Mouse (Mus musculus) 3T3-L1 (cell line): ENCODE measurements at regions not wholly inside any gene's neighbourhood (a gene's known extent, or its start where the extent isn't known, plus 50 kb on each side); places are given as distances from the start of the nearest gene placed in this dataset.

ENCODE experiments used
- DNase-seq: peaks from one replicate; pipeline ENCODE4 v3.0.0-alpha.2; 2015; ENCODE audit warnings: low read depth, low spot score

DNA sequence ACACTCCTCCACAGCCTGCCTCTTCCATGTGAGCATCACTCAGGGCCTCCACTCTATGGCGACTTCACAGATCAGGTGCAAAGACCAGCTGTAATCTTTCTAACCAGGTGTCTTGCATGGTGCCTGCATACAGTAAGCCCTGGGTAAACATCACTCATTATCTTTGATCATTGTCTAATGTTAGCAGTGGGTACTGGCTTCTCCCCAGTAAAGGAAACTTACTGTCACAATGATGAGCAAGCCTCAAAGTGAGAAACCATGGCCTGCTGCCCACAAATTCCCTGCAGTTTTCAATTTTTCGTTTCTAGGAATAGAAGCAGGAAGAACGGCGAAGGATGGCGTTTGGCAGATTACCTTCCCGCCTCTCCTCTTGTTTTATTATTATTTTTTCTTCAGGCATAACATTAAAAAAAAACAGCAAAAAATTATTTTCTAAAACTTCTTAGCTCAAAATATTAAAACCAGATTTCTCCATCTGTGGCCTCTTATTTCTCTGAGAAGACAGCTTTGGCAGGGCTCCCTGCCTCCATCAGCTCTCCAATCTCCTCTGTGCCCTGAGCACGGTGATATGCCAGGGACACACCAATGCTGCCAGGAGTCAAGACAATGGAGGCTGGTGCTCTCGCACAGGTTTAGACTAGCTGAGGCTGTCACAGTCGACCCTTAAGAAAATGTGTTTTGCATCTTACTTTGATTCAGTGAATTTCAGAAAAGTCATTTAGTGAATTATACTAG, 169.2 kb upstream of the Cxcl12 start:
- peak; percentile 38 for DNase-seq

- peak; percentile 59 for DNase-seq
These were observed 168.4 kb upstream of the Cxcl12 start for GRCm38 (mm10) chr6:116999940-117000339.

- DNase-seq = peak; percentile 77
These were observed 167.2 kb upstream of the Cxcl12 start for GRCm38 (mm10) chr6:117000951-117001725.

GRCm38 (mm10) chr6:117012621-117013020, 155.7 kb upstream of the Cxcl12 start:
- DNase-seq = peak; percentile 92

DNA sequence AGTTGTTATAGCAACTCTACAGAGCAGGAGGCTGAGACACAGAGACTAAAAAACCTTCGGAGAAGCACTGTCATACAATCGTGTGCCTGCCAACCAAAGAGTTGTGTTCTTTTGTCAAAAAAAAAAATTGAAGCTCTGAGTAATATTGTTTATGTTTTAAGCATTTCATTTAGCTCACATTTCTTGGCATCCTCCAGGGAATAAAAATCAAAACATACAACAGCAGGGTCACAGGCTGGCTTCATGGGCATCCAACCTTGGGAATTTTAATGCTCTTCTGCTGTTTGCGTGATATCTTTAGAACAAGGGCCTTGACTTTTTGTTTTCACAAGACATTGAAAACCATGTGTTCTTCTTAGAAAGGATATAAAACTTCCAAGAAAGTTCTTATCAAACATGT, 152.9 kb upstream of the Cxcl12 start:
- DNase-seq = peak; percentile 47

- DNase-seq = no peak
These were observed 146.5 kb upstream of the Cxcl12 start for GRCm38 (mm10) chr6:117021851-117022250.

DNA sequence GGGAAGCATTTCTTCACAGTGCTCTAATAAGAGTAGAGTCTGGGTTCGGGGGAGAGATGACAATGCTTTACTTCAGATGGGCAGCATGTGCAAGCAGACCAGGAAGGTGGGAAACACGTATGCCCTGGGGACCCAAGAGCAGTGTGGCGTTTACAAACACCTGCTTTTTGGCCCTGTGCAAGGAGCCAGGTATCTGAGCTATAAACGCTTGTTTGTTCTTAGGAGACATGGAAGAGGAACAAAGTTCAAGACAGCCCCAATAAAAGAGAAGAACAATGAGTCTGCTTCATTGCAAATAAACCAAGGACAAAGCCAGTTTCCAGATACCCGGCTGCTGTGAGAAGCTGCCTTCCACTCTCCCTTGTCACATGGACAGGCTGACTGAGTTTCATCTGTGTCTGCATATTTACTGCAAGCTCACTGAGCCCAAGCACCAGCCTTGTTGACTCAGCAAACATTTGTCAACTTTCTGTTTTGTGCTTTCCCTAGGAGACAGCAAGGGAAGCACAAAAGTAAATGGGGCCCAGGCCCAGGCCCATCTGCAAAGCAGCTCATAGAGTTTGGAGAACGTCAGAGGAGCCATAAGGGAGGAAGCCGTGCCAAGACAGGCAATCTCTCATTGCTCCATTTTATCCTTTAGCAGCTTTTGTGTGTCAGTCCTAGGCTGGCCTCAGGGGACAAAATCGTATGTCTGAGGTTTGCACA, 136.1 kb upstream of the Cxcl12 start:
- peak; percentile 24 for DNase-seq

GRCm38 (mm10) chr6:117043744-117044143, 124.6 kb upstream of the Cxcl12 start:
- no peak for DNase-seq

- no peak for DNase-seq
These were observed 118.8 kb upstream of the Cxcl12 start for GRCm38 (mm10) chr6:117049459-117050010.

DNA sequence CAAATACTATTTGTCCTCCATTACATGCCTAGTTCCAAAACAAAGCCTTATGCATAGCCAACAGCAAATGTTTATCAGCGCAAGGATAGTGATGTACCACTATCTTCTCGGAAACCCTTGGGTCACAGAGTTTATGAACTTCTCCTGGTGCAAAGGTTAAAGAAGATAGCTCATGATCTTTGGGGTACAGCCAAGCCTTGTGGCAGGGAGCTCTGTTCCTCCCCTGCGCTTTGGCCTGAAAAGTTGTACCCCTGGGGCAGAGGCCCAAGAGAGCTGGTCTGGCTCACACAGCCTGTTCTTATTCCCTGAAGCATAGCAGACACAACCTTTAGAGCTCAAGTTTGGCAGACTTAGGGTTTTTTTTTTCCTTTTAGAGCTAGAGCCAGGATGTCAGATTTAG, 107.6 kb upstream of the Cxcl12 start:
- peak; percentile 43 for DNase-seq

DNA sequence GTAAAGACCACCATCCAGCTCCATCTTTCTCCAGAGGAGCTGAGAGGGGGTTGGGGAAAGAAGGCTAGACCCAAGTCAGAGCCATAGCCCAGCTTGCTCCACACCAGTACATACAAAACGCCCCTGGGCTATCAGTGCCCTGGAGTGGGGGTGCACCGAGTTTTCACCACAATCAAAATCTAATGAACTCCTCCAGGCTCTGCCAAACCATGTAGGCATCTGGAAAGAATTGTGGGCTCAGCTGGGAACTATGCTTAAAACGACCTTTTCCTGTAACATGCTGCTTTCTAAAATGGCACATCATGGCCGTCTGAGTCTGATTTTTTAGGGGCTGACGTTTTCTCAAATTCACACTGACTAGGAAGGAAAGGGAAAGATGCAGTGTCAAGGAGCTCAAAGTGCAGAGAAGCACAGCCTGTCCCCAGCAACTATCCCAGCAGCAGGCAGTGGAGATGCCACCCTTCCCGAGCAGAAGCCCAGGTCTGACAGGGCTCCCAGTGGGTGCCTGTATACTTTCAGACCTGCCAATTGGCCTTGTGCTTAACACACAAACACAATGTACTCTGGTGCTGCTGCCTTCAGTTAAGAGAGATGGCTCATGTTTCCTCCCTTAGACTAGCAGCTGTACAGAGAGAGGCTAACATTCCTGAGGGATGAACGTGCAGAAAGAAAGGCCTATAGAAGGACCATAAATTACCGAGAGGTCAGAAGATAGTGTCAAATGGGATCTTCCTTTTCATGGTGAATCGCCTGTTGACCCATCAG, 100.6 kb upstream of the Cxcl12 start:
- peak; percentile 86 for DNase-seq

- peak; percentile 89 for DNase-seq
These were observed 97.0 kb upstream of the Cxcl12 start for GRCm38 (mm10) chr6:117071311-117071710.

- peak; percentile 78 for DNase-seq
These were observed 96.5 kb upstream of the Cxcl12 start for GRCm38 (mm10) chr6:117071857-117072256.

DNA sequence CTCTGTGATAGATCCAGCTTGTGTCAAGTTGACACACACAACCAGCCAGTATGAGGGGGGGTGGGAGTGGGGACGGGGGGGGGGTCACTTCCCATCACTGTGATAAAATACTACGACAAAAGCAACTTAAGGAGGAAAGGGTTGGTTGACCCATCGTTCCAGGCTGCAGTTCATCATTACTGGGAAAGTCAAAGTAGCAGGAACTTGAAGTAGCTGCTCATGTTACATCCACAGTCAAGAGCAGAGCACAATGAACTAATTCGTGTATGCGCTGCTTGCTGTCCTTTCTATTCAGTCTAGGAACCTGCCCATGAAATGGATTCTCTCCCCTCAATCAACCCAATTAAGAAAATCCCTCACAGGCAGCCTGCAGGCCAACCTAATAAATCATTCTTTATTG, 88.8 kb upstream of the Cxcl12 start:
- DNase-seq = no peak

- peak; percentile 51 for DNase-seq
These were observed 87.4 kb upstream of the Cxcl12 start for GRCm38 (mm10) chr6:117080973-117081372.

DNA sequence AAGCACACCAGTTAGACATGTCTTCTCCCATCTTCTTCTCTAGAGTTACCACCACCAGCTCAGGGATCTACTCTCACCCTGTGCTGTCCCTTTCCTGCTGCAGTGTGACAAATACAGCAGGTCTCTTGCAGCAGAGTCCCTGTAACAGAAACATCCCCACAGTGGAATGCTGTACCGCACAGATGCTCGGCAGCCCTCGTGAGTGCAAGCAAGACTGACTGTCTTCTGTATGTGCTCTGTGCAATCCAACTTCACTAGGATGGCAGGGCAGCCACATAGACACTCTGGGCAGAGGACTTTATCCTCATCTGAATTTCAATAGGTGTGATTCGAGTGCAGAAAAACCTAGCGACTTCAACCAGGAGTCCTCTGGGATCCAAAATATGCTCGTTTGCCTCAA, 84.1 kb upstream of the Cxcl12 start:
- DNase-seq = no peak

DNA sequence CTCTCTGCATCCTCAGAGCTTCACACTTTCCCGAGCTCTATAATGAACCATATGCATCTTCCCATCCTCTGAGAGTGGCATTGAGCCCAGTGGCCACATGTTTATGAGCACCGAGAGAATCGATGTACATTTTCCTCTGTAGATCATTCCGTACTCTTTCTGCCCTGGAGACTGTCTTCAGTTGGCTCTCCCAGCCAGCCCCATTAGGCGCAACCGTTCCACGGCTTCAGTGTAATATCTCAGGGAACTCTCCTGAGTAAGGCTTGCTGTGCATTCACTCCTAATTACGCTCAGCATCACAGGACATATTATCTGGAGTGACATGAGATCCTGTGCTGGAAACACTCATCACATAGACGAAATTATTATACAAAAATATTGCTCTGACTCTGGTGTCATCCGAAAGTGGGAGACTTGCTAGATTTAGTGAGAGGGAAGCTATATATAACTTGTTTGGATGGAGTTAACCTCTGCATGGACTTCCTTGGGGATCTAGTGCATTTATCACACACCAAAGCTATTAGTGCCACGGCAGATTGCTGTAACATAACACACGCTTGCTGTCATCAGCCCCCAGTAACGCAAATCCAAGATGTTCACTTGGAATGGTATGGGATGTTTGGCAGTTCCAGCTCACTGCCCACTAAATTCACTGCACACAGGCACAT, 83.4 kb upstream of the Cxcl12 start:
- no peak for DNase-seq

DNA sequence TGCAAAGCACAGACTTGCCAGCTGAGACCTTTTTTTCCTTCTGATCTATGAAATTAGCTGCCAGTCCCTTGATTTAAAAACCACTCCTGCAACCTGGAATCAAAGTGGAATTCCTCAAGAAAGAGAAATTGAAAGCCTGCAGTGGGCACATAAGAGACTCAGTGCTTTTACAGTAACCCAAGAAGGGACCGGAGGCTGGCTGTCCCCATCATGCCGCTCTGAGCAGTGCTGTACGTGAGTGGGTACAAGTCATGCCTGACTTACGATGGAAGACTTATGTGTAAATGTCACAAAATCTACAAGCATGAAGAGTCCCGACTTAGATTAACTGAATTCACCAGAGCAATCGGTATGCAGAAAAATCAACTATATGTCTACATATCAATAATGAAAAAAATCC, 73.6 kb upstream of the Cxcl12 start:
- DNase-seq = no peak

DNA sequence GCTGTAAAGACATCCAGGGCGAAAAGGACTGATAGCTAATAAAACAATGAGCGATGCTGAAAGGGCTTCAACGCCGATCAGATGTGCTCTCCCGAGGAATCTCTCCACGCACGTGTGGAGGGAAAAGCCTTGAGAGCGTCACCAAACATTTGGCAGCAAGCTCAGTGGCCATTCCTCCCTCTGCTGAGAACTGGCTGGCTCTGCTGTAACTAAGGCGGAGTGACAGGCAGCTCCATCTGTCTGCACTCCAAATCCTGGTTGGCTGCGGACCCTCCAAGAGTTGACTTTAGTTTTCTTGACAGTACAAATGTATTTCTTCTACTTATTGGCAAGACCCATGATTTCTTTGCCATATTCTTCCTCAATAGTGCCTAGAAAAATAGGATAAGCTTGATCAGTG, 68.5 kb upstream of the Cxcl12 start:
- no peak for DNase-seq

DNA sequence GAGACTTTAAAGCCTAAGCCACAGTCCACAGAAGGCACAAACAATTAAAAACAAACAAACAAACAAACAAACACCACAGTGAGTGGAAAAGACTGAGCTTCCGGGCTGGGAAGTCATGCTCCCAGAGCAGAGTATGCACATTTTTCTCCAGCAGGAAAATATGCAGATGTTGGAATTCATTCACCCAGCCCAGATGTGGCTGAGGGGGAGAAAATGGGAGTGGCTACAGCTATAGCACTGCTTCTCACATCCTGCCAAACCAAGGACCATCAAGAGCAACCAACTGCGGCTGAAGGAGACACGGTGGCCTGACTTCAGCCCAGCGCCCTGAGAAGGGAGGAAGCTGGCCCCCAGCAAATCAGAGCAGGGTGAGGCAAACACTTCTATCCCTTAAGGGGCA, 65.6 kb upstream of the Cxcl12 start:
- DNase-seq = peak; percentile 59

GRCm38 (mm10) chr6:117104047-117104446, 64.3 kb upstream of the Cxcl12 start:
- no peak for DNase-seq
